25 mouse cellular contexts compared by ENCODE assay signal in genomic region chr17:67013217-67013616, GRCm38 (mm10).
DNase-seq lines count a peak whose midpoint lies in the region; ATAC-seq lines count a peak whose summit lies in the region.
"Had no signal": no experiment of that assay in that cellular context is flagged by ENCODE, and none has a peak within 500 bp of the region (broad histone marks: within the 10 kb centered on the region; RNA-seq: fewer than 3 reads in every experiment).

No protein-coding gene starts in this region.

- H3K4me2 ChIP-seq in forebrain, embryonic 12.5 days, result no peak overlapping the region
- no peak overlapping the region for H3K4me2 ChIP-seq in forebrain, embryonic 16.5 days (ENCODE audit: low read length)
- no peak overlapping the region for H3K4me2 ChIP-seq in heart, embryonic 12.5 days
- H3K4me2 ChIP-seq: heart, embryonic 11.5 days; liver, embryonic 15.5 days; neural tube, embryonic 12.5 days had no signal

- intact Hi-C loops in left cerebral cortex, postnatal 36 days (cut with DNase I), result loop anchor here (2.0 to 10.0 kb wide), 2 partner anchors 70 to 122 kb away; no protein-coding TSS in a partner anchor

- H3K36me3 ChIP-seq in forebrain, embryonic 12.5 days (replicated peaks), result no peaks in the 10 kb centered on the region
- H3K36me3 ChIP-seq in forebrain, embryonic 16.5 days (ENCODE audit: control insufficient read depth, insufficient read depth), result no peaks in the 10 kb centered on the region
- H3K36me3 ChIP-seq in heart, embryonic 12.5 days, result no peaks in the 10 kb centered on the region
- H3K36me3 ChIP-seq: forebrain, embryonic 10.5 days; hindbrain, embryonic 10.5 days; liver, embryonic 15.5 days; neural tube, embryonic 12.5 days had no signal

- no peak overlapping the region for H3K9ac ChIP-seq in forebrain, embryonic 12.5 days
- H3K9ac ChIP-seq in forebrain, embryonic 16.5 days (replicated peaks; ENCODE audit: low read depth, low read length), result no peak overlapping the region
- no peak overlapping the region for H3K9ac ChIP-seq in heart, embryonic 12.5 days
- H3K9ac ChIP-seq: liver, embryonic 15.5 days; neural tube, embryonic 12.5 days had no signal

- H3K27ac ChIP-seq in forebrain, embryonic 12.5 days, result 0 out of 2 replicates have a peak overlapping the region, but pooled peaks have one; percentile 19
- no peak overlapping the region for H3K27ac ChIP-seq in forebrain, embryonic 16.5 days (ENCODE audit: low read length)
- H3K27ac ChIP-seq in heart, embryonic 12.5 days (ENCODE audit: poor library complexity, severe bottlenecking), result no peak overlapping the region
- H3K27ac ChIP-seq: forebrain, embryonic 10.5 days; hindbrain, embryonic 10.5 days; hindbrain, postnatal 0 days; liver, embryonic 15.5 days; neural tube, embryonic 12.5 days had no signal

- no peaks in the 10 kb centered on the region for H3K27me3 ChIP-seq in forebrain, embryonic 12.5 days
- H3K27me3 ChIP-seq in forebrain, embryonic 16.5 days (replicated peaks; ENCODE audit: control insufficient read depth, insufficient read depth, low read length), result no peaks in the 10 kb centered on the region
- H3K27me3 ChIP-seq in heart, embryonic 12.5 days (replicated peaks), result no peaks in the 10 kb centered on the region
- H3K27me3 ChIP-seq: liver, embryonic 15.5 days; neural tube, embryonic 12.5 days had no signal

- DNase-seq in heart, adult 11 months, result peak; percentile 28
- DNase-seq in brain, adult 2 months (ENCODE audit: low read depth, low spot score), result peak; percentile 84
- peak; percentile 27 to 30 for DNase-seq in left cerebral cortex, postnatal 36 days (ENCODE audit: low spot score in 2 of 2)
- DNase-seq in cerebellum, adult 8-10 months, result no peak
- no peak for DNase-seq in cerebellum, adult 11 months
- DNase-seq: adrenal gland, adult 8-10 months; cerebellum, adult 9-10 months; gastrocnemius, postnatal 10 days; heart, postnatal 10 days; kidney, postnatal 25 days; liver; lung, postnatal 4 days; midbrain, embryonic 14.5 days; thymus, postnatal 25 days had no signal

- WGBS in forebrain, embryonic 12.5 days, result 55% methylated on average over 6 of the region's 6 CpGs
- WGBS in forebrain, embryonic 16.5 days, result 19% methylated on average over 6 of the region's 6 CpGs
- whole genome bisulfite sequencing in heart, embryonic 12.5 days, result 82% methylated on average over 6 of the region's 6 CpGs

- H3K4me1 ChIP-seq in forebrain, embryonic 12.5 days, result peaks cover 6% of the 10 kb centered on the region; the same call in 1 of the 2 replicates
- peaks cover 23% of the 10 kb centered on the region for H3K4me1 ChIP-seq in forebrain, embryonic 16.5 days (replicated peaks; ENCODE audit: control insufficient read depth, insufficient read depth, low read length)
- H3K4me1 ChIP-seq in heart, embryonic 12.5 days (replicated peaks), result no peaks in the 10 kb centered on the region
- H3K4me1 ChIP-seq: forebrain, embryonic 10.5 days; liver, embryonic 15.5 days had no signal

- H3K9me3 ChIP-seq in forebrain, embryonic 12.5 days, result no peaks in the 10 kb centered on the region
- H3K9me3 ChIP-seq in forebrain, embryonic 16.5 days (ENCODE audit: control insufficient read depth, low read length), result no peaks in the 10 kb centered on the region
- H3K9me3 ChIP-seq in heart, embryonic 12.5 days (replicated peaks), result no peaks in the 10 kb centered on the region
- H3K9me3 ChIP-seq: forebrain, embryonic 10.5 days; hindbrain, embryonic 10.5 days; liver, embryonic 15.5 days; neural tube, embryonic 12.5 days had no signal

- no peak for ATAC-seq in forebrain, embryonic 12.5 days (ENCODE audit: low FRiP score)
- ATAC-seq in forebrain, embryonic 16.5 days, result no peak
- no peak for ATAC-seq in heart, embryonic 12.5 days (ENCODE audit: insufficient number of reproducible peaks, low FRiP score)
- ATAC-seq: activated CD4-positive, CD25-positive, alpha-beta regulatory T cell, adult 4 months; hindbrain, postnatal 0 days; intestine, postnatal 0 days had no signal

- no peak overlapping the region for H3K4me3 ChIP-seq in forebrain, embryonic 12.5 days (replicated peaks)
- H3K4me3 ChIP-seq in forebrain, embryonic 16.5 days (replicated peaks; ENCODE audit: low read length), result no peak overlapping the region
- H3K4me3 ChIP-seq in heart, embryonic 12.5 days, result no peak overlapping the region
- H3K4me3 ChIP-seq: forebrain, embryonic 10.5 days; hindbrain, embryonic 10.5 days; liver, embryonic 15.5 days; neural tube, embryonic 12.5 days had no signal

Comparison
In these comparisons a context has a peak if more than half of its experiments do, and no peak if none do; other contexts are left out.
1. DNase-seq: peak in heart, adult 11 months (single experiment), brain, adult 2 months (single experiment) and left cerebral cortex, postnatal 36 days (2 of 2); none in cerebellum, adult 8-10 months (single experiment) and cerebellum, adult 11 months (single experiment).